Comparison of ENCODE assay signal across 24 mouse cellular contexts in genomic region chr6:99964540-99964939, GRCm38 (mm10).
A peak's percentile ranks its signal among the peaks of the same experiment; 100 is the strongest.
DNase-seq lines count a peak whose midpoint lies in the region; ATAC-seq and TF ChIP-seq lines count a peak whose summit lies in the region.
"Had no signal": no experiment of that assay in that cellular context is flagged by ENCODE, and none has a peak within 500 bp of the region (broad histone marks: within the 10 kb centered on the region; RNA-seq: fewer than 3 reads in every experiment).

No protein-coding gene starts in this region.

- no peak for TF ChIP-seq CTCF in midbrain, postnatal 0 days (IDR thresholded peaks at IDR 0.05)

- no peak overlapping the region for H3K27ac ChIP-seq in midbrain, embryonic 15.5 days
- no peak overlapping the region for H3K27ac ChIP-seq in midbrain, postnatal 0 days (ENCODE audit: low read depth, low read length)
- no peak overlapping the region for H3K27ac ChIP-seq in liver, embryonic 12.5 days
- H3K27ac ChIP-seq: forebrain, embryonic 10.5 days; forebrain, embryonic 13.5 days; heart, adult 2 months; heart, embryonic 10.5 days; heart, embryonic 13.5 days; hindbrain, embryonic 12.5 days; intestine, embryonic 15.5 days had no signal

- H3K4me1 ChIP-seq in midbrain, embryonic 15.5 days: 0 out of 2 replicates have a peak, but pooled peaks cover 9% of the 10 kb centered on the region
- no peaks in the 10 kb centered on the region for H3K4me1 ChIP-seq in midbrain, postnatal 0 days (ENCODE audit: insufficient read depth, low read length)
- no peaks in the 10 kb centered on the region for H3K4me1 ChIP-seq in liver, embryonic 12.5 days
- H3K4me1 ChIP-seq: intestine, embryonic 15.5 days had no signal

- DNase-seq in frontal cortex, postnatal 36 days (ENCODE audit: low spot score in 2 of 2): no peak
- no peak for DNase-seq in midbrain, postnatal 0 days (ENCODE audit: low spot score)
- DNase-seq: adrenal gland, adult 2 months; adrenal gland, postnatal 14 days; cerebellum, adult 11-12 months; cerebellum, adult 8-10 months; cerebellum, postnatal 36 days; gastrocnemius, postnatal 25 days; heart, adult 2 months; heart, postnatal 14 days; heart, postnatal 4 days had no signal

- H3K36me3 ChIP-seq in midbrain, embryonic 15.5 days (replicated peaks): no peaks in the 10 kb centered on the region
- H3K36me3 ChIP-seq in midbrain, postnatal 0 days (ENCODE audit: insufficient read depth, low read length): no peaks in the 10 kb centered on the region
- H3K36me3 ChIP-seq in liver, embryonic 12.5 days: no peaks in the 10 kb centered on the region
- H3K36me3 ChIP-seq: forebrain, embryonic 10.5 days; G1E; heart, embryonic 10.5 days; heart, embryonic 13.5 days; hindbrain, embryonic 12.5 days; intestine, embryonic 15.5 days had no signal

- H3K4me3 ChIP-seq in midbrain, embryonic 15.5 days: no peak overlapping the region
- no peak overlapping the region for H3K4me3 ChIP-seq in midbrain, postnatal 0 days (ENCODE audit: low read depth, low read length)
- H3K4me3 ChIP-seq in liver, embryonic 12.5 days: no peak overlapping the region
- H3K4me3 ChIP-seq: forebrain, embryonic 10.5 days; forebrain, embryonic 13.5 days; heart, adult 2 months; heart, embryonic 10.5 days; heart, embryonic 13.5 days; hindbrain, embryonic 12.5 days; intestine, embryonic 15.5 days had no signal

- H3K9me3 ChIP-seq in midbrain, embryonic 15.5 days: no peaks in the 10 kb centered on the region
- H3K9me3 ChIP-seq in midbrain, postnatal 0 days (ENCODE audit: low read length): no peaks in the 10 kb centered on the region
- no peaks in the 10 kb centered on the region for H3K9me3 ChIP-seq in liver, embryonic 12.5 days (replicated peaks)
- H3K9me3 ChIP-seq: forebrain, embryonic 10.5 days; heart, embryonic 10.5 days; intestine, embryonic 15.5 days had no signal

- 0 out of 2 replicates have a peak, but pooled peaks have one; percentile 55 for ATAC-seq in frontal cortex, adult (ENCODE audit: low TSS enrichment)
- ATAC-seq in midbrain, embryonic 15.5 days (replicated peaks): 0 out of 2 replicates have a peak, but pooled peaks have one; percentile 43
- no peak for ATAC-seq in midbrain, postnatal 0 days (ENCODE audit: low FRiP score)
- peak; percentile 39; the same call in 1 of the 2 replicates for ATAC-seq in megakaryocyte progenitor cell, adult 5-6 weeks (replicated peaks; ENCODE audit: poor library complexity)
- no peak for ATAC-seq in liver, embryonic 12.5 days
- ATAC-seq: forebrain, embryonic 13.5 days; forebrain, embryonic 16.5 days; hindbrain, embryonic 16.5 days; intestine, embryonic 15.5 days had no signal

- H3K9ac ChIP-seq in midbrain, embryonic 15.5 days: no peak overlapping the region
- no peak overlapping the region for H3K9ac ChIP-seq in midbrain, postnatal 0 days (replicated peaks; ENCODE audit: low read length, poor library complexity, severe bottlenecking)
- H3K9ac ChIP-seq in liver, embryonic 12.5 days: no peak overlapping the region
- H3K9ac ChIP-seq: forebrain, embryonic 13.5 days; heart, embryonic 13.5 days; hindbrain, embryonic 12.5 days; intestine, embryonic 15.5 days had no signal

- no peaks in the 10 kb centered on the region for H3K27me3 ChIP-seq in midbrain, embryonic 15.5 days (replicated peaks)
- H3K27me3 ChIP-seq in midbrain, postnatal 0 days (ENCODE audit: insufficient read depth, low read length): no peaks in the 10 kb centered on the region
- H3K27me3 ChIP-seq in liver, embryonic 12.5 days (replicated peaks): peaks cover 38% of the 10 kb centered on the region
- H3K27me3 ChIP-seq: forebrain, embryonic 13.5 days; intestine, embryonic 15.5 days had no signal

- H3K4me2 ChIP-seq in midbrain, embryonic 15.5 days: no peak overlapping the region
- H3K4me2 ChIP-seq in midbrain, postnatal 0 days (ENCODE audit: low read depth, low read length, poor library complexity, severe bottlenecking): no peak overlapping the region
- no peak overlapping the region for H3K4me2 ChIP-seq in liver, embryonic 12.5 days
- H3K4me2 ChIP-seq: forebrain, embryonic 13.5 days; heart, embryonic 13.5 days; hindbrain, embryonic 12.5 days; intestine, embryonic 15.5 days had no signal

- 52% methylated on average over 3 of the region's 3 CpGs for WGBS in midbrain, embryonic 15.5 days
- 51% methylated on average over 3 of the region's 3 CpGs for WGBS in midbrain, postnatal 0 days
- 62% methylated on average over 3 of the region's 3 CpGs for WGBS in liver, embryonic 12.5 days (ENCODE audit: insufficient replicate concordance)

Comparison
In these comparisons a context has a peak if more than half of its experiments do, and no peak if none do; other contexts are left out.
1. ATAC-seq: peak in frontal cortex, adult (single experiment), midbrain, embryonic 15.5 days (single experiment) and megakaryocyte progenitor cell, adult 5-6 weeks (single experiment); none in midbrain, postnatal 0 days (single experiment) and liver, embryonic 12.5 days (single experiment).